Mouse (Mus musculus) kidney, postnatal 14 days (tissue): Measurements from ENCODE around the gene Ms4a12.
"Not testable (repeated sequence)": the region's sequence is repeated elsewhere in the genome, so short reads cannot be mapped to it uniquely, and the experiment has no call there.

Experiments
- DNase-seq: peaks from one replicate; pipeline ENCODE4 v3.0.0; 2022; ENCODE audit warnings: mixed read lengths

The Ms4a12 gene

GRCm38 (mm10) chr19:11232348-11232747 is at the start of gene Ms4a12:
Gene Ms4a12, minus strand, starts transcription at chr19:11232448.
- no peak for DNase-seq

- DNase-seq, result no peak
Observed at GRCm38 (mm10) chr19:11280223-11280622, 48.0 kb upstream of the Ms4a12 start.

- DNase-seq, result peak; percentile 2
Observed at GRCm38 (mm10) chr19:11276431-11276830, 44.2 kb upstream of the Ms4a12 start.

GRCm38 (mm10) chr19:11266956-11267355 is 34.7 kb upstream of the Ms4a12 start:
- no peak for DNase-seq

- DNase-seq, result no peak
Observed at GRCm38 (mm10) chr19:11266052-11266845, 34.0 kb upstream of the Ms4a12 start, which contains the start of gene Ms4a1. Gene Ms4a1, minus strand, starts transcription at chr19:11266241.

- no peak for DNase-seq
Observed at GRCm38 (mm10) chr19:11264602-11265185, 32.4 kb upstream of the Ms4a12 start.

GRCm38 (mm10) chr19:11263549-11263948 is 31.3 kb upstream of the Ms4a12 start:
- DNase-seq, result no peak

- DNase-seq, result not testable (repeated sequence)
Observed at GRCm38 (mm10) chr19:11262932-11263331, 30.7 kb upstream of the Ms4a12 start.

- no peak for DNase-seq
Observed at GRCm38 (mm10) chr19:11261522-11261921, 29.3 kb upstream of the Ms4a12 start.

- peak; percentile 2 for DNase-seq
Observed at GRCm38 (mm10) chr19:11244230-11244629, 12.0 kb upstream of the Ms4a12 start.

GRCm38 (mm10) chr19:11242560-11242959 is 10.3 kb upstream of the Ms4a12 start:
- DNase-seq, result no peak

- DNase-seq, result no peak
Observed at GRCm38 (mm10) chr19:11235820-11236219, 3.6 kb upstream of the Ms4a12 start.

GRCm38 (mm10) chr19:11234921-11235735 is 2.9 kb upstream of the Ms4a12 start:
- DNase-seq, result no peak

- DNase-seq, result no peak
Observed at GRCm38 (mm10) chr19:11234244-11234643, 2.0 kb upstream of the Ms4a12 start.

GRCm38 (mm10) chr19:11196546-11196945 is 35.7 kb downstream of the Ms4a12 start, which contains the start of gene Ms4a13:
Gene Ms4a13, minus strand, starts transcription at chr19:11196737.
- DNase-seq, result no peak

GRCm38 (mm10) chr19:11192552-11192951 is 39.7 kb downstream of the Ms4a12 start:
- DNase-seq, result no peak

GRCm38 (mm10) chr19:11184121-11184520 is 48.1 kb downstream of the Ms4a12 start:
- DNase-seq, result peak; percentile 3

- no peak for DNase-seq
Observed at GRCm38 (mm10) chr19:11177464-11177863, 54.8 kb downstream of the Ms4a12 start.

- DNase-seq, result peak; percentile 1
Observed at GRCm38 (mm10) chr19:11165172-11165571, 67.1 kb downstream of the Ms4a12 start, which contains the start of gene 1700025F22Rik. Gene 1700025F22Rik, minus strand, starts transcription at chr19:11165320.
